Mouse (Mus musculus): ENCODE results near the gene Plekhm3. TPM values are rescaled to one million over a fixed set of nuclear protein-coding genes. Genes with fewer than 3 reads are reported as not detected.

Gene Plekhm3
- polyA plus RNA-seq (2014; fragmentation: Illumina TruSeq; extraction: RNeasy Lipid Tissue Mini Kit (QIAGEN cat#74804); ENCODE audit: low read depth, low replicate concordance) = 5.3 TPM

DNA sequence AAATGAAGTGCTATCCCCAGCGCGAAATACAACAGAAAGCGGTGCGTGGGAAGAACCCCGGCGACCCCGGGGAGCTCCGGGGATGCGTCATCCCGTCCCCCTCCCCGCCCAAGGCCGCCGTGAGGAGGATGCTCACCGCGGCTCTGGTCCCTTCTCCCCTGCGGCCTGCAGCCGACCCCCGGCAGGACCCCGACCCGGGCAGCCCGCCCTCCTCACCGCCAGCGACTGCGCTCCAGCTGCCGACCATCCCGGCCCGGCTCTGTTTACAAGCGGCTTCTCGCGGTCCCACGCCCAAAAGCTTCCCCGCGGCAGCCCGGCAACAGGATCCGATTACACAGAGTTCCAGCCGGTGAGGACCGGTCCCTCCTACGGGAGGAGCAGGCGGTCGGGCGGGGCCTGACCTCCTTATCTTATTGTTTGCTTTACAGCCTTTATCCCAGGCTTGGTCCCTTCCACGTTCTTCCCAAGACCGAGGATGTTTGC, at the start of gene Plekhm3:
TSS of gene Plekhm3 (minus strand) at position 346 of the 483 bp plus-strand sequence.

GRCm38 (mm10) chr1:64737502-64738179, 219.0 kb downstream of the Plekhm3 start, which contains the start of gene Fzd5:
Fzd5 (minus strand) TSS chr1:64737751.

Other genes starting within 250 kb of the Plekhm3 start
- gene Fzd5, start 219.1 kb downstream of the Plekhm3 start, polyA plus RNA-seq (2014; fragmentation: Illumina TruSeq; extraction: RNeasy Lipid Tissue Mini Kit (QIAGEN cat#74804); ENCODE audit: low read depth, low replicate concordance) = 2.2 TPM
- gene Akr1cl, start 75.9 kb upstream of the Plekhm3 start, polyA plus RNA-seq (2014; fragmentation: Illumina TruSeq; extraction: RNeasy Lipid Tissue Mini Kit (QIAGEN cat#74804); ENCODE audit: low read depth, low replicate concordance) = not detected
- not detected for gene Cryge, start 94.3 kb upstream of the Plekhm3 start, polyA plus RNA-seq (2014; fragmentation: Illumina TruSeq; extraction: RNeasy Lipid Tissue Mini Kit (QIAGEN cat#74804); ENCODE audit: low read depth, low replicate concordance)
- not detected for gene Crygd, start 106.6 kb upstream of the Plekhm3 start, polyA plus RNA-seq (2014; fragmentation: Illumina TruSeq; extraction: RNeasy Lipid Tissue Mini Kit (QIAGEN cat#74804); ENCODE audit: low read depth, low replicate concordance)
- not detected for gene Crygc, start 116.9 kb upstream of the Plekhm3 start, polyA plus RNA-seq (2014; fragmentation: Illumina TruSeq; extraction: RNeasy Lipid Tissue Mini Kit (QIAGEN cat#74804); ENCODE audit: low read depth, low replicate concordance)
- not detected for gene Crygb, start 125.5 kb upstream of the Plekhm3 start, polyA plus RNA-seq (2014; fragmentation: Illumina TruSeq; extraction: RNeasy Lipid Tissue Mini Kit (QIAGEN cat#74804); ENCODE audit: low read depth, low replicate concordance)
- not detected for gene Cryga, start 146.5 kb upstream of the Plekhm3 start, polyA plus RNA-seq (2014; fragmentation: Illumina TruSeq; extraction: RNeasy Lipid Tissue Mini Kit (QIAGEN cat#74804); ENCODE audit: low read depth, low replicate concordance)
- gene Gm28845, start 162.7 kb upstream of the Plekhm3 start, polyA plus RNA-seq (2014; fragmentation: Illumina TruSeq; extraction: RNeasy Lipid Tissue Mini Kit (QIAGEN cat#74804); ENCODE audit: low read depth, low replicate concordance) = not detected
- not detected for gene D630023F18Rik, start 166.4 kb upstream of the Plekhm3 start, polyA plus RNA-seq (2014; fragmentation: Illumina TruSeq; extraction: RNeasy Lipid Tissue Mini Kit (QIAGEN cat#74804); ENCODE audit: low read depth, low replicate concordance)
- 64.5 TPM for gene Idh1, start 229.7 kb upstream of the Plekhm3 start, polyA plus RNA-seq (2014; fragmentation: Illumina TruSeq; extraction: RNeasy Lipid Tissue Mini Kit (QIAGEN cat#74804); ENCODE audit: low read depth, low replicate concordance)
- 4.8 TPM for gene Pikfyve, start 229.9 kb upstream of the Plekhm3 start, polyA plus RNA-seq (2014; fragmentation: Illumina TruSeq; extraction: RNeasy Lipid Tissue Mini Kit (QIAGEN cat#74804); ENCODE audit: low read depth, low replicate concordance)